Mouse (Mus musculus) embryonic facial prominence, embryonic 11.5 days (tissue): ENCODE measurements around the gene Rnf26. TPM values are rescaled to one million over a fixed set of nuclear protein-coding genes. Genes with fewer than 3 reads are reported as not detected.
A peak's percentile ranks its signal among the peaks of the same experiment; 100 is the strongest.

ENCODE experiments used
- ATAC-seq: fragments of 200-750 bp; cut with Nextera tagmentation; replicated peaks from 2 replicates; pipeline ENCODE4 v1.8.0; 2017; ENCODE audit warnings: low read depth; ENCODE audit not compliant: insufficient number of reproducible peaks, low FRiP score, low TSS enrichment
- DNase-seq: peaks from one replicate; pipeline ENCODE4 v3.0.0-alpha.2; 2015; ENCODE audit warnings: low spot score
- H3K27ac ChIP-seq: fragments of 300-500 bp; sonication (generic); replicated peaks from 2 replicates; pipeline ENCODE4 v1.5.1; 2014; ENCODE audit warnings: mild to moderate bottlenecking, low read depth, low read length, control low read depth
- H3K27me3 ChIP-seq: fragments of 300-500 bp; sonication (generic); 2 replicates; pipeline ENCODE4 v1.6.1; 2014; ENCODE audit warnings: mild to moderate bottlenecking, low read length, moderate library complexity, mixed read lengths; ENCODE audit not compliant: control insufficient read depth, insufficient read depth
- H3K36me3 ChIP-seq: fragments of 300-500 bp; sonication (generic); replicated peaks from 2 replicates; pipeline ENCODE4 v1.6.1; 2014; ENCODE audit warnings: low read depth, mild to moderate bottlenecking, low read length, moderate library complexity, mixed read lengths; ENCODE audit not compliant: control insufficient read depth, insufficient read depth
- H3K4me1 ChIP-seq: fragments of 300-500 bp; sonication (generic); 2 replicates; pipeline ENCODE4 v1.6.1; 2014; ENCODE audit warnings: low read length, mixed read lengths; ENCODE audit not compliant: control insufficient read depth, insufficient read depth
- H3K4me2 ChIP-seq: fragments of 300-500 bp; sonication (generic); 2 replicates; pipeline ENCODE4 v1.6.1; 2014; ENCODE audit warnings: low read depth, mild to moderate bottlenecking, control low read depth, low read length, moderate library complexity
- H3K4me3 ChIP-seq: fragments of 300-500 bp; sonication (generic); 2 replicates; pipeline ENCODE4 v1.5.1; 2014; ENCODE audit warnings: low read depth, low read length, control low read depth
- H3K9ac ChIP-seq: fragments of 300-500 bp; sonication (generic); replicated peaks from 2 replicates; pipeline ENCODE4 v1.6.1; 2014; ENCODE audit warnings: mild to moderate bottlenecking, control low read depth, low read length
- H3K9me3 ChIP-seq: fragments of 300-500 bp; sonication (generic); replicated peaks from 2 replicates; pipeline ENCODE4 v1.6.1; 2016; ENCODE audit warnings: mild to moderate bottlenecking, low read length, inconsistent platforms, mixed read lengths; ENCODE audit not compliant: control insufficient read depth
- WGBS: fragments of 180-500 bp; shearing (Covaris S2); extraction: QIAGEN DNeasy Blood & Tissue Kit; methylation state at CpG from one replicate; pipeline ENCODE4 v1.1.7; 2014; 5-methylcytosine and 5-hydroxymethylcytosine counted together
- polyA plus RNA-seq: library from polyadenylated mRNA; unstranded; fragments of >200 nt; fragmentation: Nextera tagmentation; extraction: Ambion mirVana; gene quantifications from 2 replicates; pipeline ENCODE4 v1.2.1, GENCODE M21; 2014

The Rnf26 gene
- polyA plus RNA-seq, 1 experiment from 2014 or later = 59.5 TPM

DNA sequence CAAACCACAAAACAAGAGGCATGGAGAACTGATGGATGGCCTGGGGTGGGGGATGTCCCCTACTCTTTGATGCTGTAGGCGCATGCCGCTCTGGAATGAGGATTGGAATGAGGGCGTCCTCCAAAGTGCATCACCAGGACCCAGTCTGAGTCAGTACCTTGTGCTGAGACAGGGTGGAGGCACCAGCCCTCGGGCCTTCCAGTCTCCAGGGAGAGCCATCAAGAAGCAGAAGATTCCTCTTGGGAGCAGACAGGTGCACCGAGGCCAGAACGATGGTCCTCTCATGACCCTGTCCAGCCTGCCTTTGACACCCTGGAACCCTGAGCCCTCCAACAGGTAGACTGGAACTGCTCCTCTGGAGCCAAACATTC is 45.4 kb downstream of the Rnf26 start:
- no peak overlapping the region for H3K4me2 ChIP-seq
- no peaks in the 10 kb centered on the region for H3K27me3 ChIP-seq
- no peak overlapping the region for H3K4me3 ChIP-seq
- H3K27ac ChIP-seq = no peak overlapping the region
- H3K36me3 ChIP-seq = no peaks in the 10 kb centered on the region
- H3K9ac ChIP-seq = no peak overlapping the region
- ATAC-seq = no peak
- DNase-seq = no peak
- H3K9me3 ChIP-seq = no peaks in the 10 kb centered on the region
- peaks cover 10% of the 10 kb centered on the region; the same call in 1 of the 2 replicates for H3K4me1 ChIP-seq
- 84% methylated on average over 6 of the region's 6 CpGs for WGBS

- ATAC-seq (0 out of 2 replicates have a peak, but pooled peaks have one; percentile 5), DNase-seq (no peak)
- no peaks in the 10 kb centered on the region for H3K27me3 ChIP-seq
- H3K9ac ChIP-seq = peak overlapping the region; percentile 46
- WGBS = 7% methylated on average over 15 of the region's 15 CpGs
- H3K4me1 ChIP-seq = peaks cover 9% of the 10 kb centered on the region; the same call in 1 of the 2 replicates
- H3K27ac ChIP-seq = no peak overlapping the region
- peak overlapping the region; percentile 83 for H3K4me2 ChIP-seq
- H3K4me3 ChIP-seq = peak overlapping the region; percentile 48
- H3K9me3 ChIP-seq = no peaks in the 10 kb centered on the region
- no peaks in the 10 kb centered on the region for H3K36me3 ChIP-seq
These were observed 45.9 kb downstream of the Rnf26 start for GRCm38 (mm10) chr9:44067241-44067959.

DNA sequence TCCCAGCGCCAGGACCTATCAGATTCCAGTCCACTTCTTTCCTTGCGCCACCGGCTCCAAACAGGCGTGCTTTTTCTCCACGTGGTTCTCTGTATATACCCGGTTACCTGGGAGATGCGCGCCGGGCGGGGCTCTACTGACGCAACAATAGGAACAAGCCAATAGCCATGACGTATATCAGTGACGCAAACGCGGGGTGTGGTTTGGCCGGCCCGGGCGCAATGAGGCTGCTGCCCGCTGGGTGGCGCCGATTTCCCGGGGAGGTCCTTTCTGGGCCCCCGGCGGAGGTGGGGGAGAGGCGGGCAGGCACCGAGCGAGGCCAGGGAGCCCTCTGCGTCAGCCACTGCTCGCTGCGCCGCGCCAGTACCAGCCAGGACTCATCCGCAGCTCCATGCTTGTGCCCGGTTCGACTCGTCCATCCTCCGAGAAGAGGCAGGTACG is 46.5 kb downstream of the Rnf26 start, which contains the start of gene Usp2:
Usp2 (plus strand) TSS at position 237 of the 441 bp plus-strand sequence.
- DNase-seq = peak; percentile 99
- H3K9ac ChIP-seq = peak within 1 kb of the TSS; percentile 46
- WGBS = under 1% methylated on average over 38 of the region's 38 CpGs
- H3K9me3 ChIP-seq = no peaks in the 10 kb centered on the region
- peaks cover 7% of the 10 kb centered on the region; the same call in 1 of the 2 replicates for H3K4me1 ChIP-seq
- H3K4me2 ChIP-seq = peak within 1 kb of the TSS; percentile 83
- no peak within 1 kb of the TSS for H3K27ac ChIP-seq
- ATAC-seq = peak; percentile 93
- peak within 1 kb of the TSS; percentile 48 for H3K4me3 ChIP-seq
- no peaks in the 10 kb centered on the region for H3K27me3 ChIP-seq
- no peaks in the 10 kb centered on the region for H3K36me3 ChIP-seq

DNA sequence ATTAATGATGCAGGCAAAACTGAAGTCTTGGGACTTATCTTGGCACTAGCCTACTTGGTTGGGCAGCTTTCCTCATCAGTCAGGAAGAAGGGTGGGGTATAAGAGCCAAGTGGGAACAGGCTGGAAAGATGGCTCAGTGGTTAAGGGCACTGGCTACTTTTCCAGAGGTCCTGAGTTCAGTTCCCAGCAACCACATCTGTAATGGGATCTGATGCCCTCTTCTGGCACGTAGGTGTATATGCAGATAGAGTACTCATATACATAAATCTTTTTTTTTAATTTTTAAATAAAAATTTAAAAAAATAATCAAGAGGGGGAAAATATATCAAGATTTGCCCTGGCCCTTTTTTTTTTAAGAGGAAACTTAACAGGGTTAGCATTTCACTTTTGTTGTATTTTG is 48.1 kb downstream of the Rnf26 start:
- WGBS = 42% methylated on average over 1 of the region's 1 CpGs
- Histone ChIP-seq H3K9ac (no peak overlapping the region), H3K36me3 (no peaks in the 10 kb centered on the region), H3K4me2 (no peak overlapping the region), H3K27me3 (no peaks in the 10 kb centered on the region), H3K4me1 (no peaks in the 10 kb centered on the region), H3K27ac (no peak overlapping the region), H3K9me3 (no peaks in the 10 kb centered on the region), H3K4me3 (no peak overlapping the region)
- DNase-seq = no peak
- no peak for ATAC-seq

DNA sequence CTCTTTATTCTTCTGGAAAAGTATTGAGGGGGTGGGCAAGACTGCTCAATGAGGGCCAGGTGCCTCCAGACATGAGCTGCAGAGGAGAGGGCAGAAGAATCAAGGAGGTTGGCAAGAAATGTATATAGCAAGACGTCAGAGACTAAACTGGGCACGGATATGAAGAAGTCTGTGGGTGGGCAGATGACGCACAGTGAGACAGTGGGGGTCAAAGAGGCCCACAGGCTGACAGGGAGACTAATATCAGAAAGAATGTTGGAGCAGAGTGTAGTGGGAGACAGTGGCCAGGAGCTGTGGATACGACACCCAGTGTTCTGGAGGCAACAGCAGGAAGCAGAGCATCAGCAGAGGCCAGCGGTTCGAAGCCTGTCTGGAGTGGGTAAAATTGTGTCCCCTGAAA is 54.7 kb downstream of the Rnf26 start:
- Histone ChIP-seq H3K4me3 (no peak overlapping the region), H3K9me3 (no peaks in the 10 kb centered on the region), H3K36me3 (no peaks in the 10 kb centered on the region), H3K9ac (no peak overlapping the region), H3K4me1 (no peaks in the 10 kb centered on the region), H3K27me3 (no peaks in the 10 kb centered on the region), H3K4me2 (no peak overlapping the region), H3K27ac (no peak overlapping the region)
- ATAC-seq (no peak), DNase-seq (no peak)
- 86% methylated on average over 6 of the region's 6 CpGs for WGBS

DNA sequence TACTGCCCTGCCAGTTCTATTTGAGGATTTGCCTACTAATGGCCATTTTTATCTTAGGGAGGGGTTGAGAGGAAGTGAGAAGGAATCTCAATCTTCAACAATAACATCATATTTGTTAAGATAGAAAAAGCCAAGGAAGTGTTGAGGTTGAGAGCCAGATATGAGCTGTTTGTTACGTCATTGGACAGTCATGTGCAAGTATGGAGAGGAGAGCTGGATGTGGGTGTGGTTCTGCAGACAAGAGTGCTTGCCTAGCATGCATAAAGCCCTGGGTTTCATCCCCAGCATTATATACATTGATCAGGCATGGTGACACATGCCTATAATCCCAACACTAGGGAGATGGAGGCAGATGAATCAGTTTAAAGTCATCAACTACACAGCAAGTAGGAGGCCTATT is 59.4 kb downstream of the Rnf26 start:
- WGBS = 77% methylated on average over 1 of the region's 1 CpGs
- no peak overlapping the region for H3K4me3 ChIP-seq
- DNase-seq (no peak), ATAC-seq (no peak)
- H3K9ac ChIP-seq = no peak overlapping the region
- H3K9me3 ChIP-seq = no peaks in the 10 kb centered on the region
- H3K27me3 ChIP-seq = no peaks in the 10 kb centered on the region
- H3K4me2 ChIP-seq = no peak overlapping the region
- no peaks in the 10 kb centered on the region for H3K4me1 ChIP-seq
- H3K27ac ChIP-seq = no peak overlapping the region
- no peaks in the 10 kb centered on the region for H3K36me3 ChIP-seq

DNA sequence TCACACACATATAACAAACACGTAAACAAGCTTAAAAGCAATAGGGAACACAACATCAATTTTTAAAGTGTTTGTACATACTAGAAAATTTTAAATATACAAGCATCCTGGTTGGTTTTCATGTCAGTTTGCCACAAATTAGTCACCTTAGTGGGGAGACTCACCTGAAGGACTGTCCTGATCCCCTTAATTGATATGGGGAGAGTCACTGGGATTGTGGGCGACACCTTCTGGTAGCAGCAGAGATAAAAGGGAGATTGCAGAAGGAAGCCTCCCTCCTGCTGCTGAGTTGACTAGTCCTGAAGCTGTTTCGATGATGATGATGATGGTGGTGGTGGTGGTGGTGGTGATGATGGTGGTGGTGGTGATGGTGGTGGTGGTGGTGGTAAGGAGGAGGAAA is 60.5 kb downstream of the Rnf26 start:
- Histone ChIP-seq H3K4me2 (no peak overlapping the region), H3K9ac (no peak overlapping the region), H3K27me3 (no peaks in the 10 kb centered on the region), H3K36me3 (no peaks in the 10 kb centered on the region), H3K27ac (no peak overlapping the region), H3K9me3 (no peaks in the 10 kb centered on the region), H3K4me3 (no peak overlapping the region), H3K4me1 (no peaks in the 10 kb centered on the region)
- WGBS = 64% methylated on average over 3 of the region's 3 CpGs
- ATAC-seq (no peak), DNase-seq (no peak)

GRCm38 (mm10) chr9:44049381-44050165 is 63.7 kb downstream of the Rnf26 start:
- no peak overlapping the region for H3K4me3 ChIP-seq
- DNase-seq (no peak), ATAC-seq (no peak)
- no peaks in the 10 kb centered on the region for H3K9me3 ChIP-seq
- H3K36me3 ChIP-seq = no peaks in the 10 kb centered on the region
- H3K27ac ChIP-seq = no peak overlapping the region
- H3K4me1 ChIP-seq = no peaks in the 10 kb centered on the region; the same call in 1 of the 2 replicates
- peaks cover 5% of the 10 kb centered on the region; the same call in 1 of the 2 replicates for H3K27me3 ChIP-seq
- H3K4me2 ChIP-seq = no peak overlapping the region
- WGBS = 82% methylated on average over 8 of the region's 8 CpGs
- H3K9ac ChIP-seq = no peak overlapping the region
